Mouse (Mus musculus) ES-Bruce4 (cell line): ENCODE data around the gene Tspan9.

Source experiments
- CTCF ChIP-seq: IDR thresholded peaks from one replicate; pipeline ENCODE4 v1.8.1; 2011; ENCODE audit warnings: low read depth, low read length
- POLR2A ChIP-seq: IDR thresholded peaks from one replicate; pipeline ENCODE4 v1.8.1; 2011; ENCODE audit warnings: low read length; ENCODE audit not compliant: insufficient read depth

DNA sequence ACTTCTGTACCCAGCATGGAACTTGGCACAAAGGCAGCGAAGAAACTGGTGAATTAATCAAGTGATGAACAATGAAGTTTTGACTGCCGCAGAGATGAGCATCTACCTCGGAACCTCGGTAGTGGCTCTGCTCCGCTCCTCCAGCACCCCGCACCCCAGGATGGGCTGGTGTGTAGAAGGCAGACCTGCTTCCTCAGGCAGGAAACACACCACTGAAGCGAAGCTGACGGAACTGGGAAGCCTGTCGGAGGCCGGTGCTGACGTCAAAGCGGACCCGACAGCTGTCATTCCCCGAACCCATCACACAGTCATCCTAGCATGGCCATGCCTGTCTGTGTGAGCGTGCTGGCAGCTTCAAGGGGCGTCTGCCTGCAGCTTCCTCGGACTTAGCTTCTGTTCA is 131.6 kb downstream of the Tspan9 start:
- no peak for TF ChIP-seq POLR2A
- TF ChIP-seq CTCF: no peak
